Mouse (Mus musculus) forebrain, embryonic 12.5 days (tissue): ENCODE data around the gene Odf2l. TPM values are rescaled to one million over a fixed set of nuclear protein-coding genes. Genes with fewer than 3 reads are reported as not detected.

ENCODE experiments used
- ATAC-seq: fragments of 200-750 bp; cut with Nextera tagmentation; 2 replicates; pipeline ENCODE4 v1.8.0; 2017; ENCODE audit warnings: moderate TSS enrichment; ENCODE audit not compliant: low FRiP score
- H3K27ac ChIP-seq: fragments of 300-500 bp; sonication (generic); 2 replicates; pipeline ENCODE4 v1.5.1; 2016; ENCODE audit warnings: mild to moderate bottlenecking
- H3K27me3 ChIP-seq: fragments of 300-500 bp; sonication (generic); 2 replicates; pipeline ENCODE4 v1.6.1; 2016; ENCODE audit warnings: mild to moderate bottlenecking
- H3K36me3 ChIP-seq: fragments of 300-500 bp; sonication (generic); replicated peaks from 2 replicates; pipeline ENCODE4 v1.6.1; 2016; ENCODE audit warnings: mild to moderate bottlenecking
- H3K4me1 ChIP-seq: fragments of 300-500 bp; sonication (generic); 2 replicates; pipeline ENCODE4 v1.6.1; 2016
- H3K4me2 ChIP-seq: fragments of 300-500 bp; sonication (generic); 2 replicates; pipeline ENCODE4 v1.6.1; 2016; ENCODE audit warnings: mild to moderate bottlenecking, moderate library complexity
- H3K4me3 ChIP-seq: fragments of 300-500 bp; sonication (generic); replicated peaks from 2 replicates; pipeline ENCODE4 v1.5.1; 2016; ENCODE audit warnings: mild to moderate bottlenecking
- H3K9ac ChIP-seq: fragments of 300-500 bp; sonication (generic); 2 replicates; pipeline ENCODE4 v1.6.1; 2016; ENCODE audit warnings: mild to moderate bottlenecking
- H3K9me3 ChIP-seq: fragments of 300-500 bp; sonication (generic); 2 replicates; pipeline ENCODE4 v1.6.1; 2016
- WGBS: fragments of 180-500 bp; shearing (Covaris S2); methylation state at CpG from one replicate; pipeline ENCODE4 v1.1.7; 2016; 5-methylcytosine and 5-hydroxymethylcytosine counted together
- polyA plus RNA-seq: library from polyadenylated mRNA; unstranded; fragments of >200 nt; fragmentation: Nextera tagmentation; extraction: Ambion mirVana; gene quantifications from 2 replicates; pipeline ENCODE4 v1.2.1, GENCODE M21; 2016

Odf2l gene
- polyA plus RNA-seq, 1 experiment from 2014 or later, result 31.3 TPM

DNA sequence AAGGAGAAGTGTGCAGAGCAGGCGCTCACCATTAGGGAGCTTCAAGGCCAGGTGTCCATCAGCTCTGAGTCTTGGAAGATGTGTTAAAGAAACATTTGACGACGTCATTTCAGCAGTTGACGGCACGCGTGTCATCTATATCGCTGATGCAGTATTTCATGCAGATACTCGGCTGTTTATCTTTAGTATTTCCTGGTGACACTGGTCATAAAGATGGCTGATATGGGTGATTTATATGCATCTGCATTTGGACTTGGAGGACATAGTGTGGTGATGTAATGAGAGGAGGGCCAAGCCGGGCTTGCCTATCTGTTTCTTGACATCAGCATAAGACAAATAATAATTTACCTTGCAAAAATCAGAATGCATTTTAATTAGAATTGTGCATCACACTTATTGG, 28.5 kb downstream of the Odf2l start:
- Histone ChIP-seq H3K4me1 (no peaks in the 10 kb centered on the region), H3K9ac (no peak overlapping the region), H3K4me3 (no peak overlapping the region), H3K4me2 (no peak overlapping the region), H3K27ac (no peak overlapping the region), H3K36me3 (peaks cover 27% of the 10 kb centered on the region), H3K27me3 (no peaks in the 10 kb centered on the region), H3K9me3 (no peaks in the 10 kb centered on the region)
- no peak for ATAC-seq
- 95% methylated on average over 9 of the region's 9 CpGs for WGBS

DNA sequence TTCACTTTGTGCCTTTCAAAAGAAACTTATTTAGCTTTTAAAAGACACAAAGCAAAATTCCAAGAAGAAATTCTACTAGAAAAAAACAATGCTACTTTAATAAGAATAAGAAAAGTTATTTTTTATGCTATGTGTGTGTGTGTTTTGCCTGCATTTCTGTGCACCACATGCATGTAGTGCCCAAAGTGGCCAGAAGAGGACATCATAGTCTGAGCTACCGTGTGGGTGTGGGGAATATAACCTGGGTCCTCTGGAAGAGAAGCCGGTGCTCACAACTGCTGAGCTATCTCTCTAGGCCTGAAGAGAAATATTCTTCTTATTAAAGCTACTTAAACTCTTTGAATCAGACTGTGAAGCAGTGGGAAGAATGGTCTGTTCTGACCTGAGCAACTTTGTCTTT, 29.1 kb downstream of the Odf2l start:
- H3K4me3 ChIP-seq, result no peak overlapping the region
- 86% methylated on average over 2 of the region's 2 CpGs for WGBS
- no peaks in the 10 kb centered on the region for H3K4me1 ChIP-seq
- H3K36me3 ChIP-seq, result peaks cover 29% of the 10 kb centered on the region
- H3K27ac ChIP-seq, result no peak overlapping the region
- no peak for ATAC-seq
- no peak overlapping the region for H3K9ac ChIP-seq
- H3K9me3 ChIP-seq, result no peaks in the 10 kb centered on the region
- no peaks in the 10 kb centered on the region for H3K27me3 ChIP-seq
- H3K4me2 ChIP-seq, result no peak overlapping the region

DNA sequence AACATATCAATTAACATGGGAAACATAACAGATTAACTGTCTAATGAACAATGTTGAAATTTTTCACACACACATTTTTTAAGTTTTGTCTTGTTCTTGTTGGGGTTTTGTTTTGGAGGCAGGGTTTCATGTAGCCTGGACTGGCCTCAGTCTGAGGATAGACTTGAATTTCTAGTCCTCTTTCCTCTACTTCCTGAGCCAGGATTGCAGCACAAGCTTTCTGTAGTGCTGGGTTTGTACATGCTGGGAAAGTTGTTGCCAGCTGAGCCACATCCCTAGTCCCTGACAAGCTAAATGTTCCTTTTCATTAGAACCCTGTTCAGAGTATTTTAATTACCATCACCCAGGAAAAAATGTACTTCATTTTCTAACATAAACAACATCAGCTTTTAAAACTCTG, 29.6 kb downstream of the Odf2l start:
- ATAC-seq, result no peak
- no peaks in the 10 kb centered on the region for H3K27me3 ChIP-seq
- no peak overlapping the region for H3K4me3 ChIP-seq

GRCm38 (mm10) chr3:145151092-145151491, 32.7 kb downstream of the Odf2l start:
- WGBS, result 96% methylated on average over 7 of the region's 7 CpGs
- Histone ChIP-seq H3K36me3 (peaks cover 39% of the 10 kb centered on the region), H3K27me3 (no peaks in the 10 kb centered on the region), H3K4me2 (no peak overlapping the region), H3K9me3 (no peaks in the 10 kb centered on the region), H3K4me3 (no peak overlapping the region), H3K27ac (no peak overlapping the region), H3K9ac (no peak overlapping the region), H3K4me1 (no peaks in the 10 kb centered on the region)
- ATAC-seq, result no peak

More for the DNA sequence above, 29.6 kb downstream of the Odf2l start:
- H3K4me2 ChIP-seq, result no peak overlapping the region
- peaks cover 26% of the 10 kb centered on the region for H3K36me3 ChIP-seq
- no peak overlapping the region for H3K27ac ChIP-seq
- H3K9ac ChIP-seq, result no peak overlapping the region
- no peaks in the 10 kb centered on the region for H3K4me1 ChIP-seq
- H3K9me3 ChIP-seq, result no peaks in the 10 kb centered on the region

DNA sequence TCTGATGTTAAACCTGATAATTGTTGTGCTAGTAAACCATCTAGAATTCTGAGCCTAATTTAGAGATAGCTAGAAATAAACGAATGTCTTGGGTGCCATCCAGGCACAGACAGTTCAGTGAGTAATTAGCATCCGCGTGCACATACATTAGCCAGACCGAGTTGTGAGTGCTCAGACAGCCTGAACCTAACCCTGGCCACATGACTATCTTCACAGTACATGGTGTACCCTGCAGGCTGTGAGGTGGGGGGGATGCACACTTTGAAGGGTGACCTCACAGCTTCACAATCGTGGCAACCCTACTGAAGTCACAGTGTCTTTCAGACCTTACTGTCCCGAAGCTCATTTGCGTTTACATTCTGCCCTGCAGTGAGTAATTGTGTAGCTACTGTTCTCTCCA, 33.5 kb downstream of the Odf2l start:
- H3K27me3 ChIP-seq, result no peaks in the 10 kb centered on the region
- no peak overlapping the region for H3K4me2 ChIP-seq
- no peak overlapping the region for H3K9ac ChIP-seq
- H3K4me1 ChIP-seq, result no peaks in the 10 kb centered on the region
- peaks cover 37% of the 10 kb centered on the region for H3K36me3 ChIP-seq
- ATAC-seq, result 0 out of 2 replicates have a peak, but pooled peaks have one; percentile 6
- no peak overlapping the region for H3K4me3 ChIP-seq
- 81% methylated on average over 7 of the region's 7 CpGs for WGBS
- H3K9me3 ChIP-seq, result no peaks in the 10 kb centered on the region
- H3K27ac ChIP-seq, result no peak overlapping the region

- H3K4me2 ChIP-seq, result no peak overlapping the region
- H3K4me1 ChIP-seq, result no peaks in the 10 kb centered on the region
- 90% methylated on average over 6 of the region's 6 CpGs for WGBS
- no peak overlapping the region for H3K4me3 ChIP-seq
- no peaks in the 10 kb centered on the region for H3K9me3 ChIP-seq
- H3K27me3 ChIP-seq, result no peaks in the 10 kb centered on the region
- no peak for ATAC-seq
- H3K36me3 ChIP-seq, result peaks cover 19% of the 10 kb centered on the region; the same call in 1 of the 2 replicates
- H3K27ac ChIP-seq, result no peak overlapping the region
- H3K9ac ChIP-seq, result no peak overlapping the region
Observed at GRCm38 (mm10) chr3:145156883-145157282, 38.5 kb downstream of the Odf2l start.

GRCm38 (mm10) chr3:145158441-145158840, 40.1 kb downstream of the Odf2l start:
- Histone ChIP-seq H3K9ac (no peak overlapping the region), H3K4me3 (no peak overlapping the region), H3K4me2 (no peak overlapping the region), H3K4me1 (no peaks in the 10 kb centered on the region), H3K9me3 (no peaks in the 10 kb centered on the region), H3K27ac (no peak overlapping the region), H3K27me3 (no peaks in the 10 kb centered on the region), H3K36me3 (peaks cover 17% of the 10 kb centered on the region; the same call in 1 of the 2 replicates)
- no peak for ATAC-seq
- 88% methylated on average over 3 of the region's 3 CpGs for WGBS

GRCm38 (mm10) chr3:145166741-145167140, 48.4 kb downstream of the Odf2l start:
- H3K36me3 ChIP-seq, result no peaks in the 10 kb centered on the region
- no peak overlapping the region for H3K4me2 ChIP-seq
- no peaks in the 10 kb centered on the region for H3K4me1 ChIP-seq
- no peaks in the 10 kb centered on the region for H3K9me3 ChIP-seq
- no peak overlapping the region for H3K4me3 ChIP-seq
- no peak overlapping the region for H3K9ac ChIP-seq
- no peak for ATAC-seq
- WGBS, result 96% methylated on average over 11 of the region's 11 CpGs
- no peaks in the 10 kb centered on the region for H3K27me3 ChIP-seq
- no peak overlapping the region for H3K27ac ChIP-seq

- no peaks in the 10 kb centered on the region for H3K4me1 ChIP-seq
- no peak for ATAC-seq
- no peak overlapping the region for H3K4me3 ChIP-seq
- no peak overlapping the region for H3K4me2 ChIP-seq
- H3K27me3 ChIP-seq, result no peaks in the 10 kb centered on the region
- no peaks in the 10 kb centered on the region for H3K9me3 ChIP-seq
- H3K27ac ChIP-seq, result no peak overlapping the region
- H3K9ac ChIP-seq, result no peak overlapping the region
- H3K36me3 ChIP-seq, result no peaks in the 10 kb centered on the region
- WGBS, result 82% methylated on average over 5 of the region's 5 CpGs
Observed at GRCm38 (mm10) chr3:145167766-145168165, 49.4 kb downstream of the Odf2l start.

DNA sequence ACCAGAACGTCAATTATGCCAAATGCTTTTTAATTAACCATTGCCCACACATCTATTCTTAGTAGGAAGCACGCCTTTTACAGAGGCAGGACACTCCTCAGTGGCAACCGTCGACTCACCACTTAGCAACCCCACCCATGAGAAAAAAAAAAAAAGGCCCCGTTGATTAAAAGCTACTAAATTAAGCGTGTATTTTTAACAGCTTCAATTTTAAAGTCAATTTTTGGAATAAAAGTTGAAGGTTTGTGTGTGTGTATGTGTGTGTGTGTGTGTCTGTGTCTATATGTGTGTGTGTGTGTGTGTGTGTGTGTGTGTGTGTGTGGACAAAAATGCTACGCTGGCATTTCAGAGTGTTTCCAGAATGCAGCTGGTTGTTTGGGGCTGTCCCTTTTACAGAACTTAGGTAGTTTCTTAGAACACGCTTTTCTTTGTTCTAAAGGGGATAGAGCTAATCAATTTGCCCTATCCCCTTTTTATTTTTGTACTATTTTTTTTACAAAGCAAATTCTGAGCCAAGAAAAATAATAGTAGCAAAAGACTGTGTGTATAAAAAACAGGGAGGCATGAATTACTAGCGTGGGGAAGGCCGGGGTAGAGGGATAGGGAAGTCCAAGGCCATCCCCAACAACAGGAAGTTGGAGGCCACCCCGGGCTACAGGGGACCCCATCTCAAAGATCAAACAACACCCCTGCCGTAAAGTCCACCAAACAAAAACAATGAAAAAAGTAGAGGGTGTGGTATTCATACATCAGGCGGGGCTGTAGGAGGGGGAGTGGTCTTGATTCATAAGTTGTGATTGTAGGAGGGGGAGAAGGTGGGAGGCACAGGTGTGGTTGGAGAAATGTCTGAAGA, 50.7 kb downstream of the Odf2l start:
- H3K4me3 ChIP-seq, result no peak overlapping the region
- H3K27me3 ChIP-seq, result no peaks in the 10 kb centered on the region
- ATAC-seq, result no peak
- H3K4me2 ChIP-seq, result no peak overlapping the region
- H3K4me1 ChIP-seq, result no peaks in the 10 kb centered on the region
- WGBS, result 83% methylated on average over 13 of the region's 13 CpGs
- H3K9me3 ChIP-seq, result no peaks in the 10 kb centered on the region
- H3K27ac ChIP-seq, result no peak overlapping the region
- no peaks in the 10 kb centered on the region for H3K36me3 ChIP-seq
- H3K9ac ChIP-seq, result no peak overlapping the region

DNA sequence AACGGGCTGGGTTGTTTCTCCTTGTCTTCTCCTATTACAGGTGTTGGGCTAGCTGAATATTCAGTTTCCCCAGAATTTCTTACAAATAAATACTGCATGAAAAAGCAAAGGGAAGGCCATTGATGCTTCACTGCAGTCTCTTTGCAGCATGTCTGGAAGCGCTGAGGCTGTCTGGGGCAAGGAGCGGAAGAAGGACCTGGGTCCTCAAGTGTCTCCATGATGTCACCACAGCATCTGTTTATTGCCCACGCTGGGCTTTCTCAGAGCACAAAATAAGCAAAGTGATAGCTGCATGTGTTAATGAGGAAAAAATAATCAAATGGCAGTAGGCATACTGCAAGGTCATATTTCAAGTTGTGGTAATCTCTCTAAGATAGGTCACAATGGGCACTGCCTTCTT, 51.6 kb downstream of the Odf2l start:
- Histone ChIP-seq H3K4me1 (no peaks in the 10 kb centered on the region), H3K36me3 (no peaks in the 10 kb centered on the region), H3K4me3 (no peak overlapping the region), H3K27me3 (no peaks in the 10 kb centered on the region), H3K4me2 (no peak overlapping the region), H3K27ac (no peak overlapping the region), H3K9me3 (no peaks in the 10 kb centered on the region), H3K9ac (no peak overlapping the region)
- 90% methylated on average over 4 of the region's 4 CpGs for WGBS
- ATAC-seq, result no peak

- WGBS, result 92% methylated on average over 6 of the region's 6 CpGs
Observed at GRCm38 (mm10) chr3:145170604-145171389, 52.4 kb downstream of the Odf2l start.

More at GRCm38 (mm10) chr3:145170604-145171389, 52.4 kb downstream of the Odf2l start:
- no peak overlapping the region for H3K9ac ChIP-seq
- H3K27ac ChIP-seq, result no peak overlapping the region
- no peaks in the 10 kb centered on the region for H3K4me1 ChIP-seq
- no peak for ATAC-seq
- H3K27me3 ChIP-seq, result no peaks in the 10 kb centered on the region
- H3K4me3 ChIP-seq, result no peak overlapping the region
- no peaks in the 10 kb centered on the region for H3K36me3 ChIP-seq
- no peak overlapping the region for H3K4me2 ChIP-seq
- H3K9me3 ChIP-seq, result no peaks in the 10 kb centered on the region
